Mouse (Mus musculus) embryonic facial prominence, embryonic 12.5 days (tissue): ENCODE data around the gene Snd1. TPM values are rescaled to one million over a fixed set of nuclear protein-coding genes. Genes with fewer than 3 reads are reported as not detected.

Experiments used
- ATAC-seq: fragments of 200-750 bp; cut with Nextera tagmentation; 2 replicates; pipeline ENCODE4 v1.8.0; 2017; ENCODE audit not compliant: insufficient number of reproducible peaks, insufficient read depth, low FRiP score, low TSS enrichment
- H3K27ac ChIP-seq: fragments of 300-500 bp; sonication (generic); 2 replicates; pipeline ENCODE4 v1.5.1; 2016; ENCODE audit warnings: mild to moderate bottlenecking
- H3K27me3 ChIP-seq: fragments of 300-500 bp; sonication (generic); 2 replicates; pipeline ENCODE4 v1.6.1; 2016; ENCODE audit warnings: mild to moderate bottlenecking, moderate library complexity
- H3K36me3 ChIP-seq: fragments of 300-500 bp; sonication (generic); 2 replicates; pipeline ENCODE4 v1.6.1; 2016; ENCODE audit warnings: mild to moderate bottlenecking
- H3K4me1 ChIP-seq: fragments of 300-500 bp; sonication (generic); 2 replicates; pipeline ENCODE4 v1.6.1; 2016
- H3K4me2 ChIP-seq: fragments of 300-500 bp; sonication (generic); replicated peaks from 2 replicates; pipeline ENCODE4 v1.6.1; 2016; ENCODE audit warnings: mild to moderate bottlenecking, moderate library complexity
- H3K4me3 ChIP-seq: fragments of 300-500 bp; sonication (generic); 2 replicates; pipeline ENCODE4 v1.5.1; 2016; ENCODE audit warnings: mild to moderate bottlenecking
- H3K9ac ChIP-seq: fragments of 300-500 bp; sonication (generic); 2 replicates; pipeline ENCODE4 v1.6.1; 2016; ENCODE audit warnings: mild to moderate bottlenecking, moderate library complexity
- H3K9me3 ChIP-seq: fragments of 300-500 bp; sonication (generic); 2 replicates; pipeline ENCODE4 v1.6.1; 2016; ENCODE audit warnings: mild to moderate bottlenecking, moderate library complexity
- WGBS: fragments of 180-500 bp; shearing (Covaris S2); methylation state at CpG from one replicate; pipeline ENCODE4 v1.1.7; 2016; 5-methylcytosine and 5-hydroxymethylcytosine counted together
- polyA plus RNA-seq: library from polyadenylated mRNA; unstranded; fragments of >200 nt; fragmentation: Nextera tagmentation; extraction: Ambion mirVana; gene quantifications from 2 replicates; pipeline ENCODE4 v1.2.1, GENCODE M21; 2016

Gene Snd1
- polyA plus RNA-seq, 1 experiment from 2014 or later: 133 TPM

- H3K4me3 ChIP-seq: no peak overlapping the region
- 80% methylated on average over 5 of the region's 5 CpGs for WGBS
These were observed 188.7 kb downstream of the Snd1 start for GRCm38 (mm10) chr6:28663670-28664069.

GRCm38 (mm10) chr6:28664716-28665115, 189.8 kb downstream of the Snd1 start:
- Histone ChIP-seq H3K9me3 (no peaks in the 10 kb centered on the region), H3K27me3 (no peaks in the 10 kb centered on the region), H3K36me3 (no peaks in the 10 kb centered on the region), H3K4me2 (no peak overlapping the region), H3K4me3 (no peak overlapping the region), H3K4me1 (no peaks in the 10 kb centered on the region), H3K9ac (no peak overlapping the region), H3K27ac (no peak overlapping the region)
- ATAC-seq: no peak
- WGBS: 72% methylated on average over 3 of the region's 3 CpGs

More at GRCm38 (mm10) chr6:28663670-28664069, 188.7 kb downstream of the Snd1 start:
- Histone ChIP-seq H3K9ac (no peak overlapping the region), H3K27me3 (no peaks in the 10 kb centered on the region), H3K27ac (no peak overlapping the region), H3K36me3 (no peaks in the 10 kb centered on the region), H3K4me1 (no peaks in the 10 kb centered on the region), H3K4me2 (no peak overlapping the region), H3K9me3 (no peaks in the 10 kb centered on the region)
- no peak for ATAC-seq

DNA sequence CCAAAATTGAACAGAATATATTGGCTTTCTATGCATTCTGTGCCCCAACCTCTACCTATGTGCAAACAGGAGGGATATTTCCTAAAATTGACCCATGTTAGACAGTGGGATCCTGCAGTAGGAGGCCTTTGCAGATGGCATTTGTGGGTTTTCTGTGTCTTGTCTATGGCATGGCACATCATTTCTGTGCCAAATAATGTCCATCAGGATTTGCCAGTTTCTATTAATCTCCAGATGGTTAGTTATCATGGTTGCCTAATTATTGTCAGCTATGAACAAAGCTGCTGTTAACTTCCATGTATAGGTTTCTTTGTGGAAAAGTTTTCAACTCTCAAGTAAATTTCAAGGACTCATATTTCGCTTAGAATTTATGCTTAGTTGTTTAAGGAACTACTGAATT, 192.6 kb downstream of the Snd1 start:
- Histone ChIP-seq H3K4me2 (no peak overlapping the region), H3K9me3 (no peaks in the 10 kb centered on the region), H3K27ac (no peak overlapping the region), H3K27me3 (no peaks in the 10 kb centered on the region), H3K36me3 (no peaks in the 10 kb centered on the region), H3K4me3 (no peak overlapping the region), H3K9ac (no peak overlapping the region), H3K4me1 (no peaks in the 10 kb centered on the region)
- 95% methylated on average over 1 of the region's 1 CpGs for WGBS
- no peak for ATAC-seq

DNA sequence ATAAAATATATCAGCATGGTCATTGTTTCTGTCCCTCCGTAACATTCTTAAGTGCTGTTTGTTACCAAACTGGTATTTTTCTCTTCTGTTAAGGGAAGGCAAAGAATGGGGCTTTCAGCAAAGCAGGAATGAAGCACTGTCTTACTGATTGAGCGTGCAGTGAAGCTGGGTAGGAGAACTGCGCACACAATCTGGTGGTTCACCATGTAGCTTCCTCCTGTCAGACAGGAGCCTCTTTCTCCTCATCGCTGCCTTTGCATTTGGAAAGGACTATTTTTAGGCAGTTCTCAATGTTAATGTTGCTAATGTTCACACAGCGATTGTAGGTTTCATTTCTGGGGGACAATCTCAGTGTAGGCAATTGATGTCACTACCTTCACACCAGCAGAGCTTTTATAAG, 194.3 kb downstream of the Snd1 start:
- no peak overlapping the region for H3K9ac ChIP-seq
- no peak overlapping the region for H3K4me3 ChIP-seq
- no peak overlapping the region for H3K4me2 ChIP-seq
- WGBS: 94% methylated on average over 5 of the region's 5 CpGs
- no peaks in the 10 kb centered on the region for H3K4me1 ChIP-seq
- H3K36me3 ChIP-seq: no peaks in the 10 kb centered on the region
- H3K27ac ChIP-seq: no peak overlapping the region
- no peaks in the 10 kb centered on the region for H3K9me3 ChIP-seq
- no peaks in the 10 kb centered on the region for H3K27me3 ChIP-seq
- no peak for ATAC-seq

DNA sequence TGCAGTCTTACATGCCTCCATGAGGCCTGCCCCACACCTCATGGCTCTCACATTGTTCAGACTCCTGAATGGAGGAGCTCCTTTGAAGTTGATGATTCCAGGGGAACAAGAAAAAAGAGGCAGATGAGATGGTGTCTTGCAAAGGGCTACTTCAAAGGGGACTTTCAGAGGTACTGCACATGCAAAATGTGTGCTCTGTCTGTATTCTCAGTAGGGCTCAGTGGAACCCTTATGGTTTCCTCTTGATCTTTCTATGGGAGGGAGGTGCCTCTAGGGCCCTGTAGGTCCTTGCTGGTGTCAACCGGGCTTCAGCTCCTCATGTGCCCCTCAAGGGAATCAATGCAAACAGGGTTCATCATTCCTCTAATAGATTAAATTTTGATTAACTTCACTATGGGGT, 197.4 kb downstream of the Snd1 start:
- Histone ChIP-seq H3K4me1 (no peaks in the 10 kb centered on the region), H3K27ac (no peak overlapping the region), H3K9me3 (no peaks in the 10 kb centered on the region), H3K9ac (no peak overlapping the region), H3K4me3 (no peak overlapping the region), H3K27me3 (no peaks in the 10 kb centered on the region), H3K4me2 (no peak overlapping the region), H3K36me3 (no peaks in the 10 kb centered on the region)
- WGBS: 74% methylated on average over 1 of the region's 1 CpGs
- no peak for ATAC-seq

GRCm38 (mm10) chr6:28674686-28675085, 199.7 kb downstream of the Snd1 start:
- Histone ChIP-seq H3K4me1 (no peaks in the 10 kb centered on the region), H3K9me3 (no peaks in the 10 kb centered on the region), H3K9ac (no peak overlapping the region), H3K4me3 (no peak overlapping the region), H3K36me3 (no peaks in the 10 kb centered on the region), H3K4me2 (no peak overlapping the region), H3K27ac (no peak overlapping the region), H3K27me3 (no peaks in the 10 kb centered on the region)
- 96% methylated on average over 1 of the region's 1 CpGs for WGBS
- no peak for ATAC-seq

DNA sequence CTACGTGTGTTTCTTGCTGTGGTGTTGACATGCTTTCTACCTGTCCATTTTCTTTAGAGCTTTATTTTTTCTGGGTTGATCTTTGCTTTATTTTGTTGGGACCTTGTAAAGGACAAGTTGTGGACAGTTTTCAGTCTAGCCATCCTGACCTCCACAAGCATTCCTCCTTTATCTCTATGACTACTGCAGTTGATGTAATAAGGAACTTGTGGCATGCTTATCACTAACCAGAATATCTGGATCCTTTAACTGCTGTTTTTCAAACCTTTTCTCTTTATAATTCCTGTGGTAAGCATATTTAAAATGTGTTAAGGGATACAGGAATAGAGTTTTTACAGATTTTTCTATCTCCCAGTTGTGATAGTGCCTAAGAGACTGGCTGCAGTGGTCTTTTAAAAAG, 204.0 kb downstream of the Snd1 start:
- Histone ChIP-seq H3K4me2 (no peak overlapping the region), H3K27me3 (no peaks in the 10 kb centered on the region), H3K4me1 (no peaks in the 10 kb centered on the region), H3K4me3 (no peak overlapping the region), H3K9ac (no peak overlapping the region), H3K36me3 (no peaks in the 10 kb centered on the region), H3K9me3 (no peaks in the 10 kb centered on the region), H3K27ac (no peak overlapping the region)
- ATAC-seq: no peak
- 89% methylated on average over 1 of the region's 1 CpGs for WGBS

DNA sequence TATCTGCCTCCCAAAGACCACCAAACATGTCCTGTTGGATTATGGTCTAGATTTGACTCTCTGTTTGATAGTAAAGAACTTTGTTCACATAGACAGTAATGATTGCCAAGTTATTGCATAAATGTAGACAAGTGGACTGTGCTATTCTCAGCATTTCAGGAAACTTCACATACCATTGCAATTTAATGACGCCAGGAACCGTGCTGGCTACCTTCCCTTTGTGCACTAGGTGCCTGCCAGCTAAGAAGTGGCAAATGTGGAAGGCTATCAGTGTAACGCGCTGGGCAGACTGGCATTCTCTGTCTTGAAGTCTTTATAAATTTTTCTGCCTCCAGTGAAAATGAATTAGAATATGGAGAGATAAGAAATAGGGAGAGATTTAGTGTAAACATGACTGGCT, 205.6 kb downstream of the Snd1 start:
- Histone ChIP-seq H3K4me2 (no peak overlapping the region), H3K27me3 (no peaks in the 10 kb centered on the region), H3K27ac (no peak overlapping the region), H3K4me3 (no peak overlapping the region), H3K36me3 (no peaks in the 10 kb centered on the region), H3K9me3 (no peaks in the 10 kb centered on the region), H3K4me1 (no peaks in the 10 kb centered on the region), H3K9ac (no peak overlapping the region)
- WGBS: 90% methylated on average over 4 of the region's 4 CpGs
- no peak for ATAC-seq

GRCm38 (mm10) chr6:28681521-28682457, 206.8 kb downstream of the Snd1 start:
- no peaks in the 10 kb centered on the region for H3K27me3 ChIP-seq
- 89% methylated on average over 8 of the region's 8 CpGs for WGBS
- H3K9me3 ChIP-seq: no peaks in the 10 kb centered on the region
- H3K4me1 ChIP-seq: no peaks in the 10 kb centered on the region
- H3K36me3 ChIP-seq: no peaks in the 10 kb centered on the region
- no peak overlapping the region for H3K27ac ChIP-seq
- ATAC-seq: no peak
- H3K4me3 ChIP-seq: no peak overlapping the region
- H3K9ac ChIP-seq: no peak overlapping the region
- no peak overlapping the region for H3K4me2 ChIP-seq

DNA sequence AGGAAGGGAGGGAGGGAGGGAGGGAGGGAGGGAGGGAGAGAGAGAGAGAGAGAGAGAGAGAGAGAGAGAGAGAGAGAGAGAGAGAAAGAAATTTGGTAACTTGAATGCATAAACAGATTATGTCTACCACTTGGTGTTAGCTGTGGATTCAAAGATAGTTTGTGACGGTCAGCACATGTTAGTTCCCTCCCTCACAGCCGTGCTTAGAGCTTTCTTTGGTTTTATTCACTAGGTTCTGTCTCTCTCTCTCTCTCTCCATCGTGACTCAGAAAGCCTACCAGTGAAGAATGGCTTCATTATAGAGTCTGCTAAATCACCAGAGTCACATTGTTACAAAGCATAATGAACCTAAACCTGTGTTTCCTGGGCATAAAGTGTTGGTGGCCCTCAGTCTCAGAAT, 210.1 kb downstream of the Snd1 start:
- no peaks in the 10 kb centered on the region for H3K9me3 ChIP-seq
- no peak overlapping the region for H3K9ac ChIP-seq
- H3K4me3 ChIP-seq: no peak overlapping the region
- no peaks in the 10 kb centered on the region for H3K27me3 ChIP-seq
- H3K4me2 ChIP-seq: no peak overlapping the region
- H3K4me1 ChIP-seq: no peaks in the 10 kb centered on the region
- ATAC-seq: no peak
- WGBS: 59% methylated on average over 3 of the region's 3 CpGs
- no peak overlapping the region for H3K27ac ChIP-seq
- H3K36me3 ChIP-seq: no peaks in the 10 kb centered on the region

DNA sequence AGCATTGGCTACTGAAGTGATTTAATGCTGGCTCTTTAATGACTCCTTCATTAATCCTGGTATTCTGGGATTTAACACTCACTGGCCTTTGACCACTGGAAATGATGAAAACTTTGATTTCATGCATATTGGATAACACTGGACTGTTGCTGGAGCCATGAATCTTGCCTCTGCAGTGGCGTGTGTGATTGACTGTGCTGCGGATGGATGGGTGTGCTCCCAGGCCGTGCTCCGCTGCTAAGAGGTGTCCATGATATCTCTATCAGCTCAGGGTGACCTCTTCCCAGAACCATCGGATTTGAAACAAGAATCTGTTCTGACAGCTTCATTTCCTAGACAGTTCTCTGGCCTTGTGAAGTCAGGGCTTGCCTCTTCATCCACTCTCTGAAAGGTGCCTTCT, 210.8 kb downstream of the Snd1 start:
- ATAC-seq: no peak
- H3K9me3 ChIP-seq: no peaks in the 10 kb centered on the region
- H3K9ac ChIP-seq: no peak overlapping the region
- no peak overlapping the region for H3K4me2 ChIP-seq
- H3K27ac ChIP-seq: no peak overlapping the region
- H3K4me3 ChIP-seq: no peak overlapping the region
- no peaks in the 10 kb centered on the region for H3K27me3 ChIP-seq
- H3K36me3 ChIP-seq: no peaks in the 10 kb centered on the region
- WGBS: 87% methylated on average over 5 of the region's 5 CpGs
- H3K4me1 ChIP-seq: no peaks in the 10 kb centered on the region

DNA sequence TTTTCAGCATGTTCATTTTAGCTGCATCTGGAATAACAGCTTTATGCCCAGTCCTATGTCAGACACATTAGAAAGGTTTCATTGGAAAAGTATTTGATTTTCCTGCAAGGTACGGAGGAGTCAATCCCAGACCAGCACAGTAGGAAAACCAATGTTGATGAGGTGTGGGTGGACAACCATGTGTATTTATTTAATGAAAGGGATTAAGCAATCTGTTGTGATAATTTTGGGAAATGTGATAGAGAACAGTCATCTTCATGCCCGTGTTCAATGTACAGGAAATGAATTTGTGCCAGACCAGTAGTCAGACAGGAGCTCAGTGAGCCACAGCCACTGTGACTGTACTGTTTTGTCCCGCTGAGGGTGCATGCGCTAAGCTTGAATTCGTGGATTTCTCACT, 212.8 kb downstream of the Snd1 start:
- Histone ChIP-seq H3K4me1 (no peaks in the 10 kb centered on the region), H3K36me3 (no peaks in the 10 kb centered on the region), H3K27me3 (no peaks in the 10 kb centered on the region), H3K4me3 (no peak overlapping the region), H3K9me3 (no peaks in the 10 kb centered on the region), H3K4me2 (no peak overlapping the region), H3K9ac (no peak overlapping the region), H3K27ac (no peak overlapping the region)
- no peak for ATAC-seq
- WGBS: 83% methylated on average over 5 of the region's 5 CpGs
